Mouse (Mus musculus): ENCODE results near the gene Zc3h12c. TPM values are rescaled to one million over a fixed set of nuclear protein-coding genes. Genes with fewer than 3 reads are reported as not detected.

Zc3h12c gene
- total RNA-seq, 2 experiments from 2014 or later, result 9.8 to 10.6 TPM

DNA sequence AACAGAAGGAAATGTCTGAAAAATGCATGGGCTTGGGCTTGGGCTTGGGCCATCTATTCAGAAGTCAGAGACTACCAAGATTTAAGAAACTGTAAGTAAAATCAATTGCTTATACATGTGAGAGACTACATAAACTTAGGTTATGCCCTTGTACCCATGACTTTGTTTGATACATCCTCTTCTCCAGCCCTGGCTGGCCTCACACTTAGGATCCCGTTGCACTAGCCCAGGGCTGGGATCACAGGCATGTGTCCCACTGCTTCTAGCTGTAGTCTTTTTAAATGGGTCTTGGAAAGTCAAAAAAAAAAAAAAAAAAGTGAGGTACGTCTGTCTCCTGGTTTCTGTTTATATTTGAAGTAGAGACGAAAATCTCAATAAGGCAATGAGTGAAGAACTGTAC, 1.3 kb downstream of the Zc3h12c start:
- no peak for DNase-seq (ENCODE audit: low spot score)

DNA sequence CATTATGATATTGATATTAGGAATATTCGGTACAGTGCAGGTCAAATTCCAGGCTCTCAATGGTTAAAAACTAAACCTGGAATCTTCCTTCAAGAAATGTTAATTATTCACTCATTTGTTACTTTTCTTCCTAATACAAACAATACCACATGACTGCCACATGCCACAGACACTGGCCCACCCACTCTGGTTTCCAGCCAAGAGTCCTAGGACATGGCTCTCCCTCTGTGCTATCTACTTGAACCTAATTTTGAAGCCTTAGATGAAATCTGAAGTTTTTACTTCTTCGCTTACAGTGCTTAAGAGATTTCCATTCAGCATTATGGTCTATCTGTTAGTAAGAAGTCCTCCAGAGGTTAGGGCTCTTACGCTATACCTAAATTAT, 2.7 kb downstream of the Zc3h12c start:
- no peak for DNase-seq (ENCODE audit: low spot score)

DNA sequence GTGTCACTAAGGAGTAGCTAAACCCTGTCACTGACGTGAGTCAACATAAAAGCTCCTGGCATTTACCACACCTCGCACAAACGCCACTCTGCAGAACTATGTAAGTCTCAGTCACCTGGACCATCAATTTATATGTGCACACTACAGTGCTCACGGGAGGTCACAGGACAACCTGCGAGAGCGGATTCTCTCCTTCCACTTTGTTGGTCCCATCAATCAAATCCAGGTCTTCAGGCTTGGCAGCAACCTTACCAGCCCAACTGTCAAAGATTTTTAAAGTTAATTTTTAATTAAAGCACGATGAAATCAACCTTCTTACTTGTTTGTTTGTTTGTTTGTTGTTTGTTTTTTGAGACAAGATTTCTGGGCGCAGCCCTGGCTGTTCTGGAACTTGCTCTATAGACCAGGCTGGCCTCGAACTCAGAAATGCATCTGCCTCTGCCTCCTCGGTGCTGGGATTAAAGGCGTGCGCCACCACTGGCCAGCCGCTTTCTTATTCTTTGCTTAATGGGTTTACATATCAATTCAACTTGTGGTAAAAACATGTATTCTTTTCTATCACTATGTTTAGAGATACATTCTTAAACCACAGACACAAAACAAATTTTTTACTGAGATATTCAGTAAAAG, 3.2 kb downstream of the Zc3h12c start:
- no peak for DNase-seq (ENCODE audit: low spot score)

DNA sequence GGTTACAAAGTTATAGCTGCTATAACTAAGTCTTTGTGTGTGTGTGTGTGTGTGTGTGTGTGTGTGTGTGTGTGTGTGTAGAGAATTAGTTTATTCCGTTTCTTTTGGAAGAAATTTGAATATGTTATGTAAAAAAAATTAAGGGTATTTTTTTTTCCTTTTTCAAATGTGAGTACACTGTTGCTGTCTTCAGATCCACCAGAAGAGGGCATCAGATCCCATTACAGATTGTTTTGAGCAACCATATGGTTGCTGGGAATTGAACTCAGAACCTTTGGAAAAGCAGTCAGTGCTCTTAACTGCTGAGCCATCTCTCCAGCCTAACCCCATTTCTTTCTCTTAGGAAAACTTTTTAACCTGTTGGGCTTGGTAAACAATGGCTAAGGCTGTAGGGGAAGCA, 7.9 kb downstream of the Zc3h12c start:
- DNase-seq (ENCODE audit: low spot score), result no peak

- DNase-seq (ENCODE audit: low spot score), result no peak
Measured at GRCm38 (mm10) chr9:52158561-52158960, 9.8 kb downstream of the Zc3h12c start.

- DNase-seq (ENCODE audit: low spot score), result no peak
Measured at GRCm38 (mm10) chr9:52155417-52155816, 13.0 kb downstream of the Zc3h12c start.

DNA sequence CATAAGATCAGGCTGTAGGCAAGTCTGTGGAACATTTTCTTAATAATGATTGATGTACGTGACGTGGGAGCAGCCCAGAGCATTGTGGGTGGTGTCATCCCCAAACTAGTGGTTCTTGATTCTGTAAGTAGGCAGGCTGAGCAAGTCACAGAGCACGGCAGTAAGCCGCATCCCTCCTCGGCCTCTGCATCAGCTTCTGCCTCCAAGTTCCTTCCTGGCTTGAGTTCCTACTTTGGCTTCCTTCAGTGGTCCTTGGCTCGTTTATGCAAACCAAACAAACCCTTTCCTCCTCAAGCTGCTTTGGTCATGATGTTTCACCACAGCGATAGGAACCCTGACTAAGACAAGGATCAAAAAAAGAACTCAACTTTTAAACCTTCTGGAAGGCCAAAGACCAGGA, 14.1 kb downstream of the Zc3h12c start:
- DNase-seq (ENCODE audit: low spot score), result no peak

DNA sequence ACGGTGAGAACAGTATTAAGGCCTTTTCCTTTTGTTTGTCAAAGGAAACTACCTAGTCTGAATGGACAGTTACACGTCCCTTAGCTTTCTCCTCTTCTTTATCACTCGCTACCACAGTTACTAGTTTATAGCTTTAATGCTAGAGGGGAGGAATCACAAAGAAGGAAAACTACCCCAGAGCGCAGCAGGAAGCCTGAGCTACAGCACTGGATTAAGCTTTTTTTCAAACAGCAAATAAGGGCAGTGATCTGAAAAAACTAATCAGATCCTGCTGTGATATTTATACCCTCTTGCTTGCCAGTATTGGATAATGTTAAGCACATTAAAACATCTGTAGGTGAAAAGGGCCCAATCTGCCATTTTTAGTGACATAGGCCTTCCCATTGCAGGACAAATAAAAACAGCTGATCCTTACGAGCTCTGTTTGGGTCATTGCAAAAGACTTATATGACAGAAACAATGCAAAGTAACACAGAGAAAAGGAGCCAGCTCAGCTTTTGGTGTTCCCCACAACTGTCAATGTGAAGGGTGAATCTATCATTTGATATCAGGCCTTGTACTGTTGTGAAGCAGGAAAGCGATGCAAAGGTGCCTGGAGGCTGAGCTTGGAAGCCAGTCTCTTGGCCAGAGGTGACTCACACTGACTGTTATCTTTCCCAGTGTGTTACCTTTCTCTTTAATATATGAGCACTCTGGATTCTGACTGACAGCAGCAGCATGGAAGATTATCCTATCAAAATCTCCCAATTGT, 16.1 kb downstream of the Zc3h12c start:
- DNase-seq (ENCODE audit: low spot score), result no peak

GRCm38 (mm10) chr9:52149768-52150167, 18.6 kb downstream of the Zc3h12c start:
- DNase-seq (ENCODE audit: low spot score), result no peak

DNA sequence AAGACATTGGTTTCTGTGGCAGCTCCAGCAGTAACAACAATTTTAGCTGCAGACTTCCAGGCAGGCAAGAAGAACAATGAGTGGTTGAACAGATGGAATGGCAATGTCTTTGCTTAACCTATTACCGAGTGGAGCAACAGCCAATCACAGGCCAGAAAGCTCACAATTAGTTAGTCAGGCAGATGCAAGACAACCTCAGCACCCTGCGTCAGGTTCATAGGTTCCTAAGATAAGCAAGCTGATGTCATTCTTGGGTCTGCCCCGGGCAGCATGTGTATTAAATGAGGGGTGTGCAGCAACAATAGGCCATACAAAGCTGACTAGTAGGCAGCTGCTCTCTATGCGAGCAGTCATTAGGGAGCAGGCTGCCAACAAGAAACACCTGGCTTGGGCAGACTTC, 19.1 kb downstream of the Zc3h12c start:
- no peak for DNase-seq (ENCODE audit: low spot score)

DNA sequence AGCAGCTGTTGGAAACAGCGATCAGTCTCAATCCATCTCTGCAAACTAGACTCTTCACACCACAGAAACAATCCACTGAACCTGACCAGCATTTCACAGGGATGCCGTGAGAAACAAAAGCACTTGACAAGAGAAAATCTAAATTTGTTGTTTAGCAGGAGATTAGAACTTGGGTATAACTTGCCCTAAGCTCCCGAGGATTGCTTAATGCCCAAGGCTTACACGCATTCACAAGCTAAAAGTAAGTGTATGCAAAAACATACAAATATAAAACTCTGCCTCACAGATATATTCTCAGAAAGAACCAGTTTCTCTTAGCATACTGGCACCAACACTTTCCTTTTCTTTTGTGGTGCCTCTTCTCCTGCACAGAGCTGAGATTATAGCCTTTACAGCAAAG, 19.5 kb downstream of the Zc3h12c start:
- DNase-seq (ENCODE audit: low spot score), result no peak

DNA sequence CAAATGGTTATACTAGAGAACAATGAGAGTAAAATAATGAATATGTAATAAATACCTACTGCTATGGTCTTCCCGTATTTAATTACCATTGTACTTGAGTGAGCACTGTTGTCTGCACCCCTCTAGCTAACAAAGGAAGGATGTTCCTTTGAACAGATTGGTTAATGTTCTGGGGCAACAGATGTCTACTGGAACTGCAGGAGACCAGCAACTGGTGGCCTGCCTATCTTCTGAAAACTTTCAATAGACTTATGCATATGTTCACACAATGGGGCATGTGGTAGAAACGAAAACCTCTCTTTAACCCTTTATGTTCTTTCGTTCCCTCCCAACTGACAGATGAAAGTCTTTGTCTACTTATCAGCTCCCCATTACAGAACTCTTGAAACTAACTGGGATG, 20.1 kb downstream of the Zc3h12c start:
- DNase-seq (ENCODE audit: low spot score), result no peak

DNA sequence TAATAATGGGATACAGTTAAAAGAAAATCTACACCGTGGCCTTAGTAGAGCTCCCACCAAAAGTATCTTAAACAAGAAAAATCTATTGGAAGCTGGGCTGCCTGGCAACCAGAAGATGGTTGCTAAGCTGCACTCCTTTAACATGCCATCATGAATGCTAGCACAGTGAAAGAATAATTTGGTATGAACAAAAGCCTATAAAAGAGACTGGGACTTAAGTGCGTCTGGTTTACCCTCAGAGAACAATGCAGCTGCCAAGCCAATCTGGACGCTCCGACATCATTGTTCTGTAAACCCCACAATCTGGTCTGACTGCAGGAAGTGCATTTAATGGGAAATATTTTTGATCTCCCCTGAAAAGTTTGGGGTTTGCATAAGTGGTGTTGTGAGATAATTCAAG, 22.1 kb downstream of the Zc3h12c start:
- DNase-seq (ENCODE audit: low spot score), result no peak

DNA sequence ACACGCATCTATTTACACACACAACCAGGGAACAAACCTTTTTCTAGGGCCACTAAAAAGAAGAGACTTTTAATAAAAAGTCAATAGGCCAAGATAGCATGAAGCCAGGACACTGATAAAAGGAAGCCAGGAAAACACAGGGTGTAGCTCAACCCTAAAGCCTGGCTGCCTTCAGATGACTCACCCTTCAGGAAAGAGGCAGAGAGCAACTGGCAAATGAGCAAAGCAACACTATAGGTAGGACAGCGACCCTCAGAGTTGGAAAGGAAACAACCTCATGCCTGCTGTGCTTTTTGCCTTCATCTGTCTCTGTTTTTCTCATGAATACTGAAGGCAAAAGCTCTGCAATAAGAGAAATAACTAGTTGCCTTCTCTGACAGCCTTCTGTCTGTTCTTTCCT, 35.6 kb downstream of the Zc3h12c start:
- no peak for DNase-seq (ENCODE audit: low spot score)

DNA sequence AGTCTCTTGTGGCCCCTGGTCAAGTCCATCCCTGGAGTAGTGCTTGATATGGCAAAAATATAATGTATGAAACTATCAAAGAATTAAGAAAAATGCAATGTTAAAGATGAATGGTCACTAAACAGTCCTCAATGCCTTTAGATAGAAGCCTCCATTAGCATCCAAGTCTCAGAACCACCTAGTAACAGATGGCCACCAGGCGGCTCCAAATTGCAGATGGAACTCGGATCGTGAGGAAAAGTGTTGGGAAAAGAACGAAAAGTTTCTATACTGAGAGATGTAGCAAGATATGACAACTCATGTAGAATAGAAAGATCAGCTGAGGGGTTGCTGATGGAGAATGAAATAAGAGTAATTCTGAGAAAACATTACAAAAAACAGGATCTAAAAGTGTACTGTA, 38.0 kb downstream of the Zc3h12c start:
- no peak for DNase-seq (ENCODE audit: low spot score)

- no peak for DNase-seq (ENCODE audit: low spot score)
Measured at GRCm38 (mm10) chr9:52125225-52125624, 43.1 kb downstream of the Zc3h12c start.

GRCm38 (mm10) chr9:52119212-52119611, 49.2 kb downstream of the Zc3h12c start:
- no peak for DNase-seq (ENCODE audit: low spot score)

DNA sequence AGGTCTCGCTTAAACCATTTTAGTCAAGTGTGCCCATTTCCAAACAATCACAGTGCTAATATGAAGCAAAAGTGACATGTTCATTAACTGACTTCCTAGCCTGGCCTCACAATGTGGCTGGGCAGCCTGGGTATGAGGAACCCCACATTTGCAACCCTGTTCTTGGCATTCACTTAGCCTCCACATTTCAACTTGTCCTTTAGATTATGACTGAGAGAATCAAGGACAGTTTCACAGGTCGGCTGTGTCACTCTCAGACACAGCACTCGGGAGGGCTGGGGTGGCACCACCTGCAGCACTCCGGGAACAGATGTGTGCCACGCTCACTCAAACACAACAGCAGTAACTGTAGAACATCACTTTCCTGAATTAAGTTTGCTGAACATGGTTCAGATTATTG, 55.3 kb downstream of the Zc3h12c start:
- DNase-seq (ENCODE audit: low spot score), result no peak

- DNase-seq (ENCODE audit: low spot score), result no peak
Measured at GRCm38 (mm10) chr9:52110738-52111137, 57.6 kb downstream of the Zc3h12c start.

- DNase-seq (ENCODE audit: low spot score), result no peak
Measured at GRCm38 (mm10) chr9:52107161-52107560, 61.2 kb downstream of the Zc3h12c start.

DNA sequence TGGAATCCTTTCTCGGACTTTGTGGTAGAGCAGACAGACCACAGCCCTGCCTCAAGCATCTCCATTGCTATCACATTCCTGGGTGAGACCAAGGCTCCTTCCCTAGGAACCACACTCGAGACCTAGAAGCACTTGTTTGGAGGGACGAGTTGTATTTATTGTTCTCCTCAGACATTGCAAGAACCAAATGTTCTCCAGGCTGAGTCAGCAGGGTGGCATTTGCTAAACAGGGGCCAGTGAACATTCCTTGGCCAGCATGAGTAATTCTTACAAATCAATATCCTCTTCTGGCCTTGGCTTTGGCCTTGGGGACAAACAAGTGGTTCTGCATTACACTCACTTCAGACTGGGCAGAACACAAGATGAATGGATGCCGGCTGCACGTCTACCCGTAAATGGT, 62.9 kb downstream of the Zc3h12c start:
- no peak for DNase-seq (ENCODE audit: low spot score)

DNA sequence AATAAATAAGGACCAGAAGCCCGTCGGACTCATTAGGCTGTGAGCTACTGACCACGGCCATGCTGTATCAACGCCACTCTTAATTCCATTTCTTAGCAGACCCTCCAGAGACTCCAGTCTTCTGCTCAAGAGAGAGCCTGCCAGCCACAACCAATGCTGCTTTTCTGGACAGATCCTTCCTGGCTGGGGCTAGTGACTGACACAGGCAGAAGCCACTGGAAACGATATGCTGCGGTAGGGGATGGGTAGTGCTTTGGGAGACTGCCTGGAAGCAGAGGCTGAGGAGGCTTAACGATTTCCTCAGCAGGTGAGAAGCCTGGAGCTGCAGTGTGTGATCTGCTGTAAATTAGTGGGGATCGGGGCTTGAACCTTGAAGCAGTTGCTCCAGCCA, 64.2 kb downstream of the Zc3h12c start:
- DNase-seq (ENCODE audit: low spot score), result no peak

DNA sequence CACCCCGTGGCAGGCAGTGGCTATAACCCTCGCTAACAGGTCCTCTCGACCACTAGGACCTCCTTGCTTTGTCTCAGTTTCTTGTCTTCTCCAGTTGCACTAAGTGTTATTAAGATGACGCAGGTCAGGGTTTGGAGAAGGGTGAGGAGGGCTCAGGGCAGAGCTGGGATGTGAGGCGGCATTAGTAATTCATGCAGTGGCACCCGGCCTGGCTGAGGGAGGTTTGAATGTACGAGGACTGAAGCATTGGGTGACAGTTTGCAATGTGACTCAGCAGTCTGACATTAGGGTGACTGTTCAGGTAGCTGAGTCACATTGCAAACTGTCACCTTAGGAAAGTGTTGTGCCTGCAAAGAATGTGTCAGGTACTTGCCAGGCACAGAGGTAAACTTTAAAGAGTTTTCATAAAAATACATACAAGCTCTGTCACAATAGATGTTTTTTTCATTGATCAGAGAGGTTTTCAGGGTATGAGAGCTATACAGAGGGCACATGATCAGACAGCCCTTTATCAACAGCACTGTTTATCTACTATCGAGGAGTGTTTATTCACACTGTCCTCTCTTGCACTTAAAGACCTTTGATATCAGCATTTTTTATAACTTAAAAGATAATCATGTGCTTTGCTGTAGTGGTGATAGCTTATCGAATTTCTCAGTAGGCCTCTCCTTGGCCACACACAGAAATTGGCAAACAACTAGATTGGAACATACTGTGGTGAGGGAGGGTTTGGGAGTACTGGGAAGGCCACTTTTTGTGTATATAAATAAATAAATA, 64.7 kb downstream of the Zc3h12c start:
- DNase-seq (ENCODE audit: low spot score), result no peak
